Mouse (Mus musculus): ENCODE data around the gene Atf7. TPM values are rescaled to one million over a fixed set of nuclear protein-coding genes. Genes with fewer than 3 reads are reported as not detected.
A peak's percentile ranks its signal among the peaks of the same experiment; 100 is the strongest.

The Atf7 gene
- polyA plus RNA-seq, 1 experiment, result 84.6 TPM

GRCm38 (mm10) chr15:102524892-102525485 is 100.3 kb downstream of the Atf7 start, which contains the start of gene Npff:
Gene Npff, minus strand, starts transcription at chr15:102524942.
- WGBS, result 6% methylated on average over 3 of the region's 3 CpGs
- DNase-seq, result peak; percentile 71
- Histone ChIP-seq H3K4me1 (ENCODE audit: control insufficient read depth, insufficient read depth, low read length) (no peaks in the 10 kb centered on the region), H3K27ac (ENCODE audit: insufficient read depth, low read depth, low read length) (no peak within 1 kb of the TSS), H3K4me3 (ENCODE audit: insufficient read depth, low read depth, low read length) (no peak within 1 kb of the TSS), H3K36me3 (ENCODE audit: control insufficient read depth, insufficient read depth, low read length) (no peaks in the 10 kb centered on the region; the same call in none of the 2 replicates), H3K27me3 (replicated peaks; ENCODE audit: control insufficient read depth, insufficient read depth, low read length) (no peaks in the 10 kb centered on the region)
- TF ChIP-seq POLR2A (IDR thresholded peaks at IDR 0.05; ENCODE audit: low read depth, low read length), result no peak
- peak; percentile 95 for TF ChIP-seq CTCF (conservative IDR thresholded peaks at IDR 0.05; ENCODE audit: insufficient read depth, insufficient read length, low read depth, low read length)

- Histone ChIP-seq H3K27me3 (replicated peaks; ENCODE audit: control insufficient read depth, insufficient read depth, low read length) (no peaks in the 10 kb centered on the region), H3K4me3 (ENCODE audit: insufficient read depth, low read depth, low read length) (no peak overlapping the region), H3K27ac (ENCODE audit: insufficient read depth, low read depth, low read length) (no peak overlapping the region), H3K4me1 (ENCODE audit: control insufficient read depth, insufficient read depth, low read length) (peaks cover 3% of the 10 kb centered on the region; the same call in 1 of the 2 replicates), H3K36me3 (ENCODE audit: control insufficient read depth, insufficient read depth, low read length) (no peaks in the 10 kb centered on the region)
- 74% methylated on average over 4 of the region's 4 CpGs for WGBS
- TF ChIP-seq CTCF (conservative IDR thresholded peaks at IDR 0.05; ENCODE audit: insufficient read depth, insufficient read length, low read depth, low read length) (no peak), POLR2A (IDR thresholded peaks at IDR 0.05; ENCODE audit: low read depth, low read length) (no peak)
- DNase-seq, result no peak
Measured at GRCm38 (mm10) chr15:102521480-102521879, 103.8 kb downstream of the Atf7 start.

GRCm38 (mm10) chr15:102520416-102520815 is 104.8 kb downstream of the Atf7 start:
- 70% methylated on average over 4 of the region's 4 CpGs for WGBS
- H3K36me3 ChIP-seq (ENCODE audit: control insufficient read depth, insufficient read depth, low read length), result no peaks in the 10 kb centered on the region

GRCm38 (mm10) chr15:102519211-102520141 is 105.8 kb downstream of the Atf7 start:
- H3K36me3 ChIP-seq (ENCODE audit: control insufficient read depth, insufficient read depth, low read length), result no peaks in the 10 kb centered on the region
- WGBS, result 43% methylated on average over 17 of the region's 17 CpGs
- no peak for DNase-seq
- H3K27me3 ChIP-seq (replicated peaks; ENCODE audit: control insufficient read depth, insufficient read depth, low read length), result no peaks in the 10 kb centered on the region
- H3K27ac ChIP-seq (ENCODE audit: insufficient read depth, low read depth, low read length), result no peak overlapping the region
- peaks cover 3% of the 10 kb centered on the region; the same call in 1 of the 2 replicates for H3K4me1 ChIP-seq (ENCODE audit: control insufficient read depth, insufficient read depth, low read length)
- peak overlapping the region; percentile 77; the same call in 1 of the 2 replicates for H3K4me3 ChIP-seq (ENCODE audit: insufficient read depth, low read depth, low read length)
- TF ChIP-seq CTCF (conservative IDR thresholded peaks at IDR 0.05; ENCODE audit: insufficient read depth, insufficient read length, low read depth, low read length) (no peak), POLR2A (IDR thresholded peaks at IDR 0.05; ENCODE audit: low read depth, low read length) (no peak)

More at GRCm38 (mm10) chr15:102520416-102520815, 104.8 kb downstream of the Atf7 start:
- no peaks in the 10 kb centered on the region for H3K27me3 ChIP-seq (replicated peaks; ENCODE audit: control insufficient read depth, insufficient read depth, low read length)
- H3K27ac ChIP-seq (ENCODE audit: insufficient read depth, low read depth, low read length), result no peak overlapping the region
- no peak for TF ChIP-seq CTCF (conservative IDR thresholded peaks at IDR 0.05; ENCODE audit: insufficient read depth, insufficient read length, low read depth, low read length)
- TF ChIP-seq POLR2A (IDR thresholded peaks at IDR 0.05; ENCODE audit: low read depth, low read length), result no peak
- H3K4me3 ChIP-seq (ENCODE audit: insufficient read depth, low read depth, low read length), result no peak overlapping the region
- DNase-seq, result no peak
- H3K4me1 ChIP-seq (ENCODE audit: control insufficient read depth, insufficient read depth, low read length), result peaks cover 3% of the 10 kb centered on the region; the same call in 1 of the 2 replicates

- WGBS, result 8% methylated on average over 9 of the region's 9 CpGs
- Histone ChIP-seq H3K27ac (ENCODE audit: insufficient read depth, low read depth, low read length) (peak overlapping the region; percentile 99), H3K36me3 (ENCODE audit: control insufficient read depth, insufficient read depth, low read length) (no peaks in the 10 kb centered on the region)
Measured at GRCm38 (mm10) chr15:102518859-102519201, 106.4 kb downstream of the Atf7 start.

GRCm38 (mm10) chr15:102517976-102518858 is 107.0 kb downstream of the Atf7 start, which contains the start of gene Tarbp2:
Gene Tarbp2, plus strand, starts transcription at chr15:102518192.
- no peak for TF ChIP-seq CTCF (conservative IDR thresholded peaks at IDR 0.05; ENCODE audit: insufficient read depth, insufficient read length, low read depth, low read length)
- peak; percentile 11 for TF ChIP-seq POLR2A (IDR thresholded peaks at IDR 0.05; ENCODE audit: low read depth, low read length)
- H3K27ac ChIP-seq (ENCODE audit: insufficient read depth, low read depth, low read length), result peak within 1 kb of the TSS; percentile 99
- DNase-seq, result peak; percentile 100
- H3K4me1 ChIP-seq (ENCODE audit: control insufficient read depth, insufficient read depth, low read length), result peaks cover 3% of the 10 kb centered on the region; the same call in 1 of the 2 replicates
- no peaks in the 10 kb centered on the region for H3K27me3 ChIP-seq (replicated peaks; ENCODE audit: control insufficient read depth, insufficient read depth, low read length)
- WGBS, result 1% methylated on average over 60 of the region's 60 CpGs
- H3K4me3 ChIP-seq (ENCODE audit: insufficient read depth, low read depth, low read length), result peak within 1 kb of the TSS; percentile 77
- H3K36me3 ChIP-seq (ENCODE audit: control insufficient read depth, insufficient read depth, low read length), result no peaks in the 10 kb centered on the region

More at GRCm38 (mm10) chr15:102518859-102519201, 106.4 kb downstream of the Atf7 start:
- H3K4me1 ChIP-seq (ENCODE audit: control insufficient read depth, insufficient read depth, low read length), result peaks cover 3% of the 10 kb centered on the region; the same call in 1 of the 2 replicates
- H3K27me3 ChIP-seq (replicated peaks; ENCODE audit: control insufficient read depth, insufficient read depth, low read length), result no peaks in the 10 kb centered on the region
- TF ChIP-seq POLR2A (IDR thresholded peaks at IDR 0.05; ENCODE audit: low read depth, low read length) (no peak), CTCF (conservative IDR thresholded peaks at IDR 0.05; ENCODE audit: insufficient read depth, insufficient read length, low read depth, low read length) (no peak)
- peak overlapping the region; percentile 77 for H3K4me3 ChIP-seq (ENCODE audit: insufficient read depth, low read depth, low read length)
- no peak for DNase-seq

Measured in kidney, adult 2 months (tissue).